Mouse (Mus musculus) spleen, adult 2 months (tissue): ENCODE data around the gene Gm10392.

Source experiments
- CTCF ChIP-seq: fragments of 200-500 bp; IDR thresholded peaks from 2 replicates; pipeline ENCODE4 v1.5.1; 2011; ENCODE audit warnings: mild to moderate bottlenecking, inconsistent platforms; ENCODE audit not compliant: insufficient read depth, insufficient read length, insufficient replicate concordance; ENCODE audit errors: extremely low read depth
- POLR2A ChIP-seq: fragments of 200-500 bp; IDR thresholded peaks from 2 replicates; pipeline ENCODE4 v1.6.1; 2011; ENCODE audit warnings: low read depth, low read length, inconsistent platforms

DNA sequence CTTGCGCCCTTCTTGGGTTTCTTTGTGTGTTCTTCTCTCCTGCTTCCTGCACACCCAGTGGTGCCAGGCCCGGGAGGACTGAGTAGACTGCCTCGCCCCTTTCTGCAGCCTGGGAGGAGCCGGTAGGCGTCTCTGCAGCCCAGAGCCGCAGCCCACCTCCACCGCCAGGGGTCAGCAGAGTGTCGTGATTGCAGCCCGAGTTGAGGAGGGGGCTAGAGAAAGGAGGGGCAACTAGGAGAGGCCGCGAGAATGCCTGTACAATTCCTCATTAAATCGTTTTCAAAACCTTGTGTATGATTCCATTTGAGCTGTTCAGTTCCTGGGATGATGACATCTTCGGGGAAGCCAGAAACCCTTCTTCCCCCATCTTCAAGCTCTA is 27.9 kb downstream of the Gm10392 start:
- TF ChIP-seq CTCF (peak; percentile 94), POLR2A (no peak)
